Mouse (Mus musculus) skeletal muscle tissue, adult 2 months (tissue): ENCODE data around the gene 4933402E13Rik.

ENCODE experiments used
- DNase-seq: peaks from one replicate; pipeline ENCODE4 v3.0.0-alpha.2; 2012; ENCODE audit warnings: low read depth, low spot score

The 4933402E13Rik gene

DNA sequence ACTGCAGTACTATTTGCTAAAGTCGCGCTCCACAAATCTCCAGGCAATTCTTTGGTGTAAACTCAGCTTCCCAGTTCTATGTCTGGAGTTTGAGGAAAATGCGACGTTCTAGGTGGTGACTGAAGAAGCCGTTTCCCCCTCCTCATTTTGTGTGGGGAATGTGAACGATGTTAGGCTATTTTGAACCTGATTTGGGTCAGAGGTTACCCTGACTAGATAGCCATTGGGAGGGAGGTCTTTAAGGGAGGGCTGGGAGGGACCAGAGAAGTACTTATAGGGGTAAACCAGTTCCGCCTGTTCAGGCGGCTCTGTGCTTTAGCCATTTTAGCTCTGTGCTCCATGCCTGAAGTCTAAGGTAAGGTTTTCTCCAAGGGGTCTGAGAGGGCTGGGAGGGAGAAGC, at the start of gene 4933402E13Rik:
TSS of gene 4933402E13Rik (plus strand) at position 301 of the 400 bp plus-strand sequence.
- DNase-seq = no peak
